Comparison of ENCODE assay signal across 12 mouse cellular contexts in genomic region chr14:37104747-37105146, GRCm38 (mm10). TPM values are rescaled to one million over a fixed set of nuclear protein-coding genes. Genes with fewer than 3 reads are reported as not detected.
DNase-seq lines count a peak whose midpoint lies in the region; ATAC-seq and TF ChIP-seq lines count a peak whose summit lies in the region.
"Had no signal": no experiment of that assay in that cellular context is flagged by ENCODE, and none has a peak within 500 bp of the region (broad histone marks: within the 10 kb centered on the region; RNA-seq: fewer than 3 reads in every experiment).

No protein-coding gene starts in this region.

- 25% methylated on average over 5 of the region's 5 CpGs for WGBS in lung, embryonic 14.5 days
- WGBS in heart, embryonic 16.5 days = 33% methylated on average over 5 of the region's 5 CpGs
- WGBS in liver, postnatal 0 days (ENCODE audit: insufficient replicate concordance) = 44% methylated on average over 5 of the region's 5 CpGs

- peak; percentile 87 for ATAC-seq in lung, embryonic 14.5 days (ENCODE audit: insufficient read depth)
- peak; percentile 33; the same call in 1 of the 2 replicates for ATAC-seq in heart, embryonic 16.5 days (replicated peaks; ENCODE audit: extremely low read depth, insufficient read depth, low FRiP score)
- ATAC-seq in liver, postnatal 0 days = peak; percentile 41; the same call in 1 of the 2 replicates
- ATAC-seq: intestine, postnatal 0 days had no signal

- no peaks in the 10 kb centered on the region for H3K36me3 ChIP-seq in lung, embryonic 14.5 days (ENCODE audit: insufficient read depth)
- no peaks in the 10 kb centered on the region for H3K36me3 ChIP-seq in heart, embryonic 16.5 days (ENCODE audit: control insufficient read depth, insufficient read depth)
- H3K36me3 ChIP-seq in liver, postnatal 0 days (replicated peaks; ENCODE audit: insufficient read depth, low read length) = no peaks in the 10 kb centered on the region
- H3K36me3 ChIP-seq: forebrain, embryonic 12.5 days had no signal

- no peak for TF ChIP-seq CTCF in lung, embryonic 14.5 days (IDR thresholded peaks at IDR 0.05; ENCODE audit: low read depth)
- no peak for TF ChIP-seq CTCF in liver, postnatal 0 days (IDR thresholded peaks at IDR 0.05; ENCODE audit: low read depth)

- H3K27ac ChIP-seq in lung, embryonic 14.5 days (ENCODE audit: low read depth) = no peak overlapping the region
- H3K27ac ChIP-seq in heart, embryonic 16.5 days (ENCODE audit: low read length) = peak overlapping the region; percentile 65
- no peak overlapping the region for H3K27ac ChIP-seq in liver, postnatal 0 days (ENCODE audit: low read depth)
- H3K27ac ChIP-seq: forebrain, embryonic 12.5 days had no signal

- H3K9me3 ChIP-seq in lung, embryonic 14.5 days (ENCODE audit: low read depth, low read length) = no peaks in the 10 kb centered on the region
- H3K9me3 ChIP-seq in heart, embryonic 16.5 days (replicated peaks; ENCODE audit: control insufficient read depth, low read length) = no peaks in the 10 kb centered on the region
- H3K9me3 ChIP-seq in liver, postnatal 0 days (ENCODE audit: low read length) = no peaks in the 10 kb centered on the region
- H3K9me3 ChIP-seq: forebrain, embryonic 12.5 days had no signal

- H3K9ac ChIP-seq in lung, embryonic 14.5 days = no peak overlapping the region
- no peak overlapping the region for H3K9ac ChIP-seq in heart, embryonic 16.5 days (ENCODE audit: low read length)
- no peak overlapping the region for H3K9ac ChIP-seq in liver, postnatal 0 days (replicated peaks)
- H3K9ac ChIP-seq: forebrain, embryonic 12.5 days had no signal

- DNase-seq in adrenal gland, adult 2 months = peak; percentile 18
- DNase-seq in adrenal gland, adult 8-10 months = no peak
- DNase-seq in lung, embryonic 14.5 days = peak; percentile 76
- no peak for DNase-seq in lung, postnatal 25 days (ENCODE audit: low spot score)
- DNase-seq in liver, postnatal 0 days = peak; percentile 65
- no peak for DNase-seq in right cerebral cortex, postnatal 14 days
- DNase-seq in frontal cortex, postnatal 14 days (ENCODE audit: low spot score in 2 of 2) = no peak
- DNase-seq: cerebellum, adult 18-20 months had no signal

- H3K4me3 ChIP-seq in lung, embryonic 14.5 days (ENCODE audit: low read depth, low read length) = no peak overlapping the region
- H3K4me3 ChIP-seq in heart, embryonic 16.5 days (ENCODE audit: low read length) = no peak overlapping the region
- no peak overlapping the region for H3K4me3 ChIP-seq in liver, postnatal 0 days (ENCODE audit: low read depth, low read length)
- H3K4me3 ChIP-seq: forebrain, embryonic 12.5 days had no signal

- H3K4me2 ChIP-seq in lung, embryonic 14.5 days = no peak overlapping the region
- no peak overlapping the region for H3K4me2 ChIP-seq in heart, embryonic 16.5 days (ENCODE audit: low read depth, low read length)
- H3K4me2 ChIP-seq in liver, postnatal 0 days (ENCODE audit: low read depth, low read length) = no peak overlapping the region
- H3K4me2 ChIP-seq: forebrain, embryonic 12.5 days had no signal

- H3K4me1 ChIP-seq in lung, embryonic 14.5 days (ENCODE audit: insufficient read depth) = no peaks in the 10 kb centered on the region
- H3K4me1 ChIP-seq in heart, embryonic 16.5 days (ENCODE audit: control insufficient read depth, insufficient read depth, low read length) = peaks cover 26% of the 10 kb centered on the region
- no peaks in the 10 kb centered on the region for H3K4me1 ChIP-seq in liver, postnatal 0 days (ENCODE audit: insufficient read depth)
- H3K4me1 ChIP-seq: forebrain, embryonic 12.5 days had no signal

- 0 out of 2 replicates have a peak, but pooled peaks cover under 1% of the 10 kb centered on the region for H3K27me3 ChIP-seq in lung, embryonic 14.5 days (ENCODE audit: insufficient read depth, low read length)
- peaks cover under 1% of the 10 kb centered on the region; the same call in 1 of the 2 replicates for H3K27me3 ChIP-seq in heart, embryonic 16.5 days (ENCODE audit: control insufficient read depth, insufficient read depth, low read length)
- H3K27me3 ChIP-seq in liver, postnatal 0 days (ENCODE audit: insufficient read depth, low read length) = no peaks in the 10 kb centered on the region

- TF ChIP-seq EP300 in liver, postnatal 0 days (IDR thresholded peaks at IDR 0.05; ENCODE audit: low read depth) = no peak

RNA-seq across cellular contexts. Expression of gene Cdhr1, which starts 6.6 kb away (rescaled TPM):
- total RNA-seq in adrenal gland, adult 2 months (2021) = not detected
- polyA plus RNA-seq in adrenal gland, adult 2 months (2012; rRNA removed) = 0.08 TPM in 1 of 2 replicates, not detected in the other
- total RNA-seq in adrenal gland, adult 8-10 months (2022) = under 1 TPM in 3 of 4 experiments, not detected in 1; 0.06 to 0.08 (median 0.07) TPM
- not detected in 2 replicates for polyA plus RNA-seq in lung, embryonic 14.5 days (2014; fragmentation: Nextera tagmentation; extraction: Ambion mirVana)
- polyA plus RNA-seq in heart, embryonic 16.5 days (2015; fragmentation: Nextera tagmentation; extraction: Ambion mirVana) = 0.50 and 0.64 TPM in 2 replicates
- polyA plus RNA-seq in liver, postnatal 0 days (2015; fragmentation: Nextera tagmentation; extraction: Ambion mirVana) = not detected in 2 replicates

RNA-seq across cellular contexts. Expression of gene 2610528A11Rik, which starts 9.1 kb away (rescaled TPM):
- 1 to 10 TPM in 1 of 2 experiments, under 1 TPM in 1; 0.55 to 1.9 TPM for total RNA-seq in adrenal gland, adult 2 months (2021)
- polyA plus RNA-seq in adrenal gland, adult 2 months (2012; rRNA removed) = 0.16 and 0.22 TPM in 2 replicates
- under 1 TPM; 0.49 to 0.89 (median 0.58) TPM for total RNA-seq in adrenal gland, adult 8-10 months (2022)
- polyA plus RNA-seq in lung, embryonic 14.5 days (2014; fragmentation: Nextera tagmentation; extraction: Ambion mirVana) = 0.28 and 0.37 TPM in 2 replicates
- 1.6 and 2.4 TPM in 2 replicates for polyA plus RNA-seq in heart, embryonic 16.5 days (2015; fragmentation: Nextera tagmentation; extraction: Ambion mirVana)
- polyA plus RNA-seq in liver, postnatal 0 days (2015; fragmentation: Nextera tagmentation; extraction: Ambion mirVana) = 0.25 and 0.43 TPM in 2 replicates
- polyA plus RNA-seq: forebrain, embryonic 12.5 days had no signal

RNA-seq across cellular contexts. Expression of gene Ghitm, which starts 30.3 kb away (rescaled TPM):
- total RNA-seq in adrenal gland, adult 2 months (2021) = 100 to 1,000 TPM; 752 to 904 TPM
- 135 and 189 TPM in 2 replicates for polyA plus RNA-seq in adrenal gland, adult 2 months (2012; rRNA removed)
- 100 to 1,000 TPM; 407 to 751 (median 544) TPM for total RNA-seq in adrenal gland, adult 8-10 months (2022)
- polyA plus RNA-seq in lung, embryonic 14.5 days (2014; fragmentation: Nextera tagmentation; extraction: Ambion mirVana) = 186 and 193 TPM in 2 replicates
- polyA plus RNA-seq in heart, embryonic 16.5 days (2015; fragmentation: Nextera tagmentation; extraction: Ambion mirVana) = 405 and 423 TPM in 2 replicates
- polyA plus RNA-seq in liver, postnatal 0 days (2015; fragmentation: Nextera tagmentation; extraction: Ambion mirVana) = 185 and 210 TPM in 2 replicates

RNA-seq across cellular contexts. Expression of gene Lrit2, which starts 37.0 kb away (rescaled TPM):
- total RNA-seq in adrenal gland, adult 2 months (2021) = not detected
- polyA plus RNA-seq in adrenal gland, adult 2 months (2012; rRNA removed) = not detected in 2 replicates
- total RNA-seq in adrenal gland, adult 8-10 months (2022) = not detected
- not detected in 2 replicates for polyA plus RNA-seq in lung, embryonic 14.5 days (2014; fragmentation: Nextera tagmentation; extraction: Ambion mirVana)
- not detected in 2 replicates for polyA plus RNA-seq in heart, embryonic 16.5 days (2015; fragmentation: Nextera tagmentation; extraction: Ambion mirVana)
- not detected in 2 replicates for polyA plus RNA-seq in liver, postnatal 0 days (2015; fragmentation: Nextera tagmentation; extraction: Ambion mirVana)
- polyA plus RNA-seq: forebrain, embryonic 12.5 days; intestine, postnatal 0 days; thymus, postnatal 0 days had no signal

RNA-seq across cellular contexts. Expression of gene Lrit1, which starts 50.1 kb away (rescaled TPM):
- not detected for total RNA-seq in adrenal gland, adult 2 months (2021)
- not detected in 2 replicates for polyA plus RNA-seq in adrenal gland, adult 2 months (2012; rRNA removed)
- total RNA-seq in adrenal gland, adult 8-10 months (2022) = not detected
- polyA plus RNA-seq in lung, embryonic 14.5 days (2014; fragmentation: Nextera tagmentation; extraction: Ambion mirVana) = not detected in 2 replicates
- polyA plus RNA-seq in heart, embryonic 16.5 days (2015; fragmentation: Nextera tagmentation; extraction: Ambion mirVana) = not detected in 2 replicates
- polyA plus RNA-seq in liver, postnatal 0 days (2015; fragmentation: Nextera tagmentation; extraction: Ambion mirVana) = 0.04 TPM in 1 of 2 replicates, not detected in the other
- polyA plus RNA-seq: forebrain, embryonic 12.5 days; thymus, postnatal 0 days had no signal

Comparison
In these comparisons a context has a peak if more than half of its experiments do, and no peak if none do; other contexts are left out.
1. DNase-seq: peak in adrenal gland, adult 2 months (single experiment), lung, embryonic 14.5 days (single experiment) and liver, postnatal 0 days (single experiment); none in adrenal gland, adult 8-10 months (single experiment), lung, postnatal 25 days (single experiment), right cerebral cortex, postnatal 14 days (single experiment) and frontal cortex, postnatal 14 days (0 of 2).
2. ATAC-seq: peak in every context shown above with its lines; median percentile 87 in lung, embryonic 14.5 days; 41 in liver, postnatal 0 days; 33 in heart, embryonic 16.5 days.